ENCODE assay signal across 11 mouse cellular contexts in genomic region chr14:32894341-32894853, GRCm38 (mm10). TPM values are rescaled to one million over a fixed set of nuclear protein-coding genes. Genes with fewer than 3 reads are reported as not detected.
DNase-seq lines count a peak whose midpoint lies in the region; ATAC-seq lines count a peak whose summit lies in the region.
"Had no signal": no experiment of that assay in that cellular context is flagged by ENCODE, and none has a peak within 500 bp of the region (broad histone marks: within the 10 kb centered on the region; RNA-seq: fewer than 3 reads in every experiment).

No protein-coding gene starts in this region.

- peak; percentile 42; the same call in 1 of the 2 replicates for ATAC-seq in hindbrain, embryonic 16.5 days
- ATAC-seq in hindbrain, embryonic 14.5 days (ENCODE audit: low FRiP score): no peak
- ATAC-seq in limb, embryonic 15.5 days (ENCODE audit: insufficient number of reproducible peaks, low FRiP score, low TSS enrichment, low read depth): peak; percentile 70; the same call in 1 of the 2 replicates
- no peak for ATAC-seq in midbrain, embryonic 15.5 days (replicated peaks)

- H3K27ac ChIP-seq in hindbrain, embryonic 16.5 days (ENCODE audit: low read depth, low read length): no peak overlapping the region
- H3K27ac ChIP-seq in hindbrain, embryonic 14.5 days: no peak overlapping the region
- H3K27ac ChIP-seq in limb, embryonic 15.5 days: peak overlapping the region; percentile 54; the same call in 1 of the 2 replicates
- H3K27ac ChIP-seq in midbrain, embryonic 15.5 days: no peak overlapping the region
- H3K27ac ChIP-seq: forebrain, embryonic 12.5 days; limb, embryonic 12.5 days had no signal

- no peak overlapping the region for H3K9ac ChIP-seq in hindbrain, embryonic 16.5 days (ENCODE audit: low read depth, low read length)
- no peak overlapping the region for H3K9ac ChIP-seq in hindbrain, embryonic 14.5 days
- H3K9ac ChIP-seq in limb, embryonic 15.5 days: no peak overlapping the region
- H3K9ac ChIP-seq in midbrain, embryonic 15.5 days: no peak overlapping the region
- H3K9ac ChIP-seq: forebrain, embryonic 12.5 days; limb, embryonic 12.5 days had no signal

- peaks cover 4% of the 10 kb centered on the region for H3K4me1 ChIP-seq in hindbrain, embryonic 16.5 days (ENCODE audit: control insufficient read depth, insufficient read depth, low read depth, low read length)
- H3K4me1 ChIP-seq in hindbrain, embryonic 14.5 days (replicated peaks; ENCODE audit: control insufficient read depth, insufficient read depth, low read length): no peaks in the 10 kb centered on the region
- peaks cover 19% of the 10 kb centered on the region for H3K4me1 ChIP-seq in limb, embryonic 15.5 days
- H3K4me1 ChIP-seq in midbrain, embryonic 15.5 days: peaks cover 5% of the 10 kb centered on the region

- H3K4me3 ChIP-seq in hindbrain, embryonic 16.5 days (ENCODE audit: low read length): no peak overlapping the region
- no peak overlapping the region for H3K4me3 ChIP-seq in hindbrain, embryonic 14.5 days (replicated peaks; ENCODE audit: low read length)
- no peak overlapping the region for H3K4me3 ChIP-seq in limb, embryonic 15.5 days
- no peak overlapping the region for H3K4me3 ChIP-seq in midbrain, embryonic 15.5 days
- H3K4me3 ChIP-seq: forebrain, embryonic 12.5 days; limb, embryonic 12.5 days had no signal

- no peak overlapping the region for H3K4me2 ChIP-seq in hindbrain, embryonic 16.5 days (ENCODE audit: low read length)
- no peak overlapping the region for H3K4me2 ChIP-seq in hindbrain, embryonic 14.5 days (replicated peaks)
- no peak overlapping the region for H3K4me2 ChIP-seq in limb, embryonic 15.5 days
- no peak overlapping the region for H3K4me2 ChIP-seq in midbrain, embryonic 15.5 days
- H3K4me2 ChIP-seq: forebrain, embryonic 12.5 days; limb, embryonic 12.5 days had no signal

- no peaks in the 10 kb centered on the region for H3K36me3 ChIP-seq in hindbrain, embryonic 16.5 days (ENCODE audit: control insufficient read depth, insufficient read depth, low read length)
- H3K36me3 ChIP-seq in hindbrain, embryonic 14.5 days (replicated peaks; ENCODE audit: control insufficient read depth, insufficient read depth): no peaks in the 10 kb centered on the region
- no peaks in the 10 kb centered on the region for H3K36me3 ChIP-seq in limb, embryonic 15.5 days
- H3K36me3 ChIP-seq in midbrain, embryonic 15.5 days (replicated peaks): no peaks in the 10 kb centered on the region
- H3K36me3 ChIP-seq: forebrain, embryonic 12.5 days; limb, embryonic 12.5 days had no signal

- H3K9me3 ChIP-seq in hindbrain, embryonic 16.5 days (ENCODE audit: control insufficient read depth, low read length): no peaks in the 10 kb centered on the region
- no peaks in the 10 kb centered on the region for H3K9me3 ChIP-seq in hindbrain, embryonic 14.5 days (ENCODE audit: control insufficient read depth, low read length)
- H3K9me3 ChIP-seq in limb, embryonic 15.5 days: no peaks in the 10 kb centered on the region
- no peaks in the 10 kb centered on the region for H3K9me3 ChIP-seq in midbrain, embryonic 15.5 days
- H3K9me3 ChIP-seq: forebrain, embryonic 12.5 days; limb, embryonic 12.5 days had no signal

- no peak for DNase-seq in hindbrain, embryonic 14.5 days (ENCODE audit: low spot score)
- DNase-seq in adrenal gland, postnatal 10 days: peak; percentile 76
- DNase-seq in gastrocnemius, adult 18-20 months (ENCODE audit: low spot score): peak; percentile 66
- no peak for DNase-seq in B cell, adult 2 months
- no peak for DNase-seq in left cerebral cortex, adult 11 months (ENCODE audit: low spot score)

- WGBS in hindbrain, embryonic 16.5 days: 61% methylated on average over 4 of the region's 4 CpGs
- 76% methylated on average over 4 of the region's 4 CpGs for WGBS in hindbrain, embryonic 14.5 days
- WGBS in limb, embryonic 15.5 days: 64% methylated on average over 4 of the region's 4 CpGs
- 86% methylated on average over 4 of the region's 4 CpGs for WGBS in midbrain, embryonic 15.5 days

- H3K27me3 ChIP-seq in hindbrain, embryonic 16.5 days (replicated peaks; ENCODE audit: control insufficient read depth, insufficient read depth, low read length): no peaks in the 10 kb centered on the region
- no peaks in the 10 kb centered on the region for H3K27me3 ChIP-seq in hindbrain, embryonic 14.5 days (ENCODE audit: control insufficient read depth, insufficient read depth, low read length)
- no peaks in the 10 kb centered on the region for H3K27me3 ChIP-seq in limb, embryonic 15.5 days
- H3K27me3 ChIP-seq in midbrain, embryonic 15.5 days (replicated peaks): no peaks in the 10 kb centered on the region
- H3K27me3 ChIP-seq: forebrain, embryonic 12.5 days had no signal

RNA-seq across cellular contexts. Expression of gene Vstm4, which starts 37.8 kb away (rescaled TPM):
- 14.5 and 16.3 TPM in 2 replicates for polyA plus RNA-seq in hindbrain, embryonic 16.5 days (2015; fragmentation: Nextera tagmentation; extraction: Ambion mirVana)
- polyA plus RNA-seq in hindbrain, embryonic 14.5 days (2014; fragmentation: Nextera tagmentation; extraction: Ambion mirVana): 12.6 and 12.8 TPM in 2 replicates
- 10 to 100 TPM; 23.5 to 24.7 TPM for total RNA-seq in adrenal gland, postnatal 10 days (2021)
- total RNA-seq in gastrocnemius, adult 18-20 months (2021): 1 to 10 TPM; 3.0 to 3.2 TPM
- 26.3 and 31.6 TPM in 2 replicates for polyA plus RNA-seq in limb, embryonic 15.5 days (2015; fragmentation: Nextera tagmentation; extraction: Ambion mirVana)
- polyA plus RNA-seq in midbrain, embryonic 15.5 days (2015; fragmentation: Nextera tagmentation; extraction: Ambion mirVana): 10.9 and 13.3 TPM in 2 replicates
- total RNA-seq: neutrophil, adult 5-6 weeks had no signal

Comparison
In these comparisons a context has a peak if more than half of its experiments do, and no peak if none do; other contexts are left out.
1. ATAC-seq: peak in hindbrain, embryonic 16.5 days (single experiment) and limb, embryonic 15.5 days (single experiment); none in hindbrain, embryonic 14.5 days (single experiment) and midbrain, embryonic 15.5 days (single experiment).
2. DNase-seq: peak in adrenal gland, postnatal 10 days (single experiment) and gastrocnemius, adult 18-20 months (single experiment); none in hindbrain, embryonic 14.5 days (single experiment), B cell, adult 2 months (0 of 2) and left cerebral cortex, adult 11 months (single experiment).